Comparison of ENCODE assay signal across 27 mouse cellular contexts in genomic region chr15:11505076-11505639, GRCm38 (mm10).
DNase-seq lines count a peak whose midpoint lies in the region; ATAC-seq and TF ChIP-seq lines count a peak whose summit lies in the region.
"Had no signal": no experiment of that assay in that cellular context is flagged by ENCODE, and none has a peak within 500 bp of the region (broad histone marks: within the 10 kb centered on the region; RNA-seq: fewer than 3 reads in every experiment).

No protein-coding gene starts in this region.

- no peak overlapping the region for H3K4me2 ChIP-seq in lung, embryonic 14.5 days
- no peak overlapping the region for H3K4me2 ChIP-seq in lung, postnatal 0 days (replicated peaks; ENCODE audit: low read depth, low read length)
- H3K4me2 ChIP-seq: forebrain, embryonic 13.5 days; heart, embryonic 12.5 days; heart, embryonic 15.5 days; hindbrain, embryonic 13.5 days had no signal

- peak; percentile 89 for ATAC-seq in lung, embryonic 14.5 days (ENCODE audit: insufficient read depth)
- no peak for ATAC-seq in lung, postnatal 0 days
- ATAC-seq: activated CD4-positive, CD25-positive, alpha-beta regulatory T cell, adult 4 months; CD4-positive, CD25-positive, alpha-beta regulatory T cell, adult 4 months; forebrain, embryonic 13.5 days; forebrain, embryonic 16.5 days; hindbrain, embryonic 16.5 days had no signal

- H3K4me3 ChIP-seq in lung, embryonic 14.5 days (ENCODE audit: low read depth, low read length), result no peak overlapping the region
- no peak overlapping the region for H3K4me3 ChIP-seq in lung, adult 2 months (replicated peaks; ENCODE audit: extremely low read depth, low read depth, low read length)
- H3K4me3 ChIP-seq in lung, postnatal 0 days (ENCODE audit: low read depth, low read length), result no peak overlapping the region
- H3K4me3 ChIP-seq: forebrain, embryonic 10.5 days; forebrain, embryonic 13.5 days; gastrocnemius, adult 2 months; heart, embryonic 12.5 days; heart, embryonic 15.5 days; hindbrain, embryonic 10.5 days; hindbrain, embryonic 13.5 days had no signal

- 0 out of 2 replicates have a peak, but pooled peaks have one; percentile 16 for TF ChIP-seq EP300 in lung, postnatal 0 days (IDR thresholded peaks at IDR 0.05)

- no peaks in the 10 kb centered on the region for H3K27me3 ChIP-seq in lung, embryonic 14.5 days (ENCODE audit: insufficient read depth, low read length)
- H3K27me3 ChIP-seq in lung, postnatal 0 days (replicated peaks; ENCODE audit: insufficient read depth, low read length), result no peaks in the 10 kb centered on the region
- H3K27me3 ChIP-seq: forebrain, embryonic 13.5 days; heart, embryonic 12.5 days; heart, embryonic 15.5 days; hindbrain, embryonic 13.5 days had no signal

- H3K9ac ChIP-seq in lung, embryonic 14.5 days, result no peak overlapping the region
- no peak overlapping the region for H3K9ac ChIP-seq in lung, postnatal 0 days (replicated peaks; ENCODE audit: low read depth)
- H3K9ac ChIP-seq: forebrain, embryonic 13.5 days; heart, embryonic 12.5 days; heart, embryonic 15.5 days; hindbrain, embryonic 13.5 days had no signal

- TF ChIP-seq POLR2A in lung, adult 2 months (IDR thresholded peaks at IDR 0.05; ENCODE audit: borderline replicate concordance, extremely low read depth, low read depth, low read length), result no peak

- no peaks in the 10 kb centered on the region; the same call in 1 of the 2 replicates for H3K4me1 ChIP-seq in lung, embryonic 14.5 days (ENCODE audit: insufficient read depth)
- H3K4me1 ChIP-seq in lung, adult 2 months (ENCODE audit: control insufficient read depth, insufficient read depth, low read length), result no peaks in the 10 kb centered on the region
- no peaks in the 10 kb centered on the region for H3K4me1 ChIP-seq in lung, postnatal 0 days (ENCODE audit: insufficient read depth, low read depth, low read length)
- H3K4me1 ChIP-seq: forebrain, embryonic 10.5 days; forebrain, embryonic 13.5 days; heart, embryonic 12.5 days; heart, embryonic 15.5 days; hindbrain, embryonic 10.5 days; hindbrain, embryonic 13.5 days had no signal

- 24% methylated on average over 4 of the region's 4 CpGs for WGBS in lung, embryonic 14.5 days
- WGBS in lung, adult 2 months, result 37% methylated on average over 4 of the region's 4 CpGs
- 29% methylated on average over 4 of the region's 4 CpGs for WGBS in lung, postnatal 0 days

- no peak for TF ChIP-seq CTCF in lung, embryonic 14.5 days (IDR thresholded peaks at IDR 0.05; ENCODE audit: low read depth)
- TF ChIP-seq CTCF in lung, adult 2 months (IDR thresholded peaks at IDR 0.05; ENCODE audit: insufficient read depth, low read length), result no peak
- TF ChIP-seq CTCF in lung, postnatal 0 days (IDR thresholded peaks at IDR 0.05), result no peak

- H3K9me3 ChIP-seq in lung, embryonic 14.5 days (ENCODE audit: low read depth, low read length), result no peaks in the 10 kb centered on the region
- no peaks in the 10 kb centered on the region for H3K9me3 ChIP-seq in lung, postnatal 0 days (ENCODE audit: low read length)
- H3K9me3 ChIP-seq: forebrain, embryonic 10.5 days; forebrain, embryonic 13.5 days; heart, embryonic 12.5 days; heart, embryonic 15.5 days; hindbrain, embryonic 10.5 days; hindbrain, embryonic 13.5 days had no signal

- no peak overlapping the region for H3K27ac ChIP-seq in lung, embryonic 14.5 days (ENCODE audit: low read depth)
- no peak overlapping the region for H3K27ac ChIP-seq in lung, postnatal 0 days (ENCODE audit: low read length)
- H3K27ac ChIP-seq: forebrain, embryonic 10.5 days; forebrain, embryonic 13.5 days; gastrocnemius, adult 2 months; heart, embryonic 15.5 days; hindbrain, embryonic 10.5 days; hindbrain, embryonic 13.5 days had no signal

- no peaks in the 10 kb centered on the region for H3K36me3 ChIP-seq in lung, embryonic 14.5 days (ENCODE audit: insufficient read depth)
- no peaks in the 10 kb centered on the region for H3K36me3 ChIP-seq in lung, postnatal 0 days (ENCODE audit: insufficient read depth, low read length)
- H3K36me3 ChIP-seq: forebrain, embryonic 10.5 days; heart, embryonic 12.5 days; heart, embryonic 15.5 days; hindbrain, embryonic 10.5 days; hindbrain, embryonic 13.5 days had no signal

- peak; percentile 68 for DNase-seq in lung, embryonic 14.5 days
- no peak for DNase-seq in lung, adult 2 months
- DNase-seq in lung, postnatal 0 days (ENCODE audit: low spot score), result peak; percentile 7
- no peak for DNase-seq in lung, postnatal 10 days
- peak; percentile 39 for DNase-seq in NIH3T3 (ENCODE audit: low read depth)
- DNase-seq in gastrocnemius, postnatal 10 days, result no peak
- DNase-seq: adrenal gland, postnatal 10 days; adrenal gland, postnatal 36 days; B cell, adult 2 months; cerebellum, adult 18-20 months; cerebellum, adult 9-10 months; cerebellum, postnatal 14 days; gastrocnemius, adult 2 months; gastrocnemius, postnatal 25 days; heart, adult 18-20 months; heart, postnatal 10 days; heart, postnatal 36 days had no signal

Comparison
In these comparisons a context has a peak if more than half of its experiments do, and no peak if none do; other contexts are left out.
1. DNase-seq: peak in lung, embryonic 14.5 days (single experiment), lung, postnatal 0 days (single experiment) and NIH3T3 (single experiment); none in lung, adult 2 months (single experiment), lung, postnatal 10 days (single experiment) and gastrocnemius, postnatal 10 days (single experiment).